Mouse (Mus musculus) small intestine, adult 2 months (tissue): Measurements from ENCODE around the gene Rfx1.

Source experiments
- CTCF ChIP-seq: fragments of 200-500 bp; IDR thresholded peaks from 2 replicates; pipeline ENCODE4 v1.5.1; 2012; ENCODE audit warnings: low read depth, mild to moderate bottlenecking, control low read depth, inconsistent platforms, low read length, moderate library complexity, mixed read lengths; ENCODE audit not compliant: insufficient replicate concordance, insufficient read length; ENCODE audit errors: extremely low read depth
- POLR2A ChIP-seq: fragments of 200-500 bp; IDR thresholded peaks from 2 replicates; pipeline ENCODE4 v1.6.1; 2012; ENCODE audit warnings: low read depth, mild to moderate bottlenecking, control low read depth, inconsistent platforms, low read length, moderate library complexity

DNA sequence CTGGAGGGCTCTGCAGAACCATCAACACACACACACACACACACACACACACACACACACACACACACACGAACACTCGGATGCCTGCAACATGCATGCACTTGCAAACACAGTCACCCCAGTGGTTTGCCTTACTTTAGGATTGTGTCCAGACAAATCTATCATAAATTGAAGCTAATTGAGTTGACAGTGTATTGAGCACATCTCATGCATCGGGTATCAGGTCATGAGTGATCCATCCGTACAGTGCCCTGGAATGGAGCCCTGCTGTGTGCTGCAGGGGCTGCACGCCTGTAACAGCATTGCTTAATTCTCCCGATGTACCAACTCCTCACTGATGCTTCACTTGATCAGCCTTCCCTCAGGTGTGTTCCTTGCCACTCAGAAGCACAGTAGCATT, 49.0 kb downstream of the Rfx1 start:
- TF ChIP-seq CTCF (no peak), POLR2A (no peak)
